Mouse (Mus musculus) heart, embryonic 11.5 days (tissue): Measurements from ENCODE around the gene Krt87. TPM values are rescaled to one million over a fixed set of nuclear protein-coding genes. Genes with fewer than 3 reads are reported as not detected.

Experiments used
- ATAC-seq: fragments of 200-750 bp; cut with Nextera tagmentation; replicated peaks from 2 replicates; pipeline ENCODE4 v1.8.0; 2017; ENCODE audit warnings: moderate library complexity; ENCODE audit not compliant: insufficient number of reproducible peaks, low FRiP score, low TSS enrichment
- H3K27ac ChIP-seq: fragments of 300-500 bp; sonication (generic); 2 replicates; pipeline ENCODE4 v1.5.1; 2014; ENCODE audit warnings: mild to moderate bottlenecking, low read depth, low read length
- H3K27me3 ChIP-seq: fragments of 300-500 bp; sonication (generic); 2 replicates; pipeline ENCODE4 v1.6.1; 2014; ENCODE audit warnings: mild to moderate bottlenecking, low read length, mixed read lengths; ENCODE audit not compliant: control insufficient read depth, insufficient read depth
- H3K36me3 ChIP-seq: fragments of 300-500 bp; sonication (generic); 2 replicates; pipeline ENCODE4 v1.6.1; 2014; ENCODE audit warnings: mild to moderate bottlenecking, low read length, moderate library complexity, mixed read lengths; ENCODE audit not compliant: control insufficient read depth, insufficient read depth
- H3K4me1 ChIP-seq: fragments of 300-500 bp; sonication (generic); 2 replicates; pipeline ENCODE4 v1.6.1; 2014; ENCODE audit warnings: low read length; ENCODE audit not compliant: control insufficient read depth, insufficient read depth
- H3K4me2 ChIP-seq: fragments of 300-500 bp; sonication (generic); 2 replicates; pipeline ENCODE4 v1.6.1; 2014; ENCODE audit warnings: mild to moderate bottlenecking, moderate library complexity
- H3K4me3 ChIP-seq: fragments of 300-500 bp; sonication (generic); 2 replicates; pipeline ENCODE4 v1.5.1; 2014; ENCODE audit warnings: low read depth, low read length
- H3K9ac ChIP-seq: fragments of 300-500 bp; sonication (generic); 2 replicates; pipeline ENCODE4 v1.6.1; 2014; ENCODE audit warnings: mild to moderate bottlenecking, low read depth, low read length, moderate library complexity
- H3K9me3 ChIP-seq: fragments of 300-500 bp; sonication (generic); replicated peaks from 2 replicates; pipeline ENCODE4 v1.6.1; 2016; ENCODE audit warnings: low read length; ENCODE audit not compliant: control insufficient read depth
- WGBS: fragments of 180-500 bp; shearing (Covaris S2); extraction: QIAGEN DNeasy Blood & Tissue Kit; methylation state at CpG from one replicate; pipeline ENCODE4 v1.1.7; 2014; ENCODE audit not compliant: insufficient replicate concordance; 5-methylcytosine and 5-hydroxymethylcytosine counted together
- polyA plus RNA-seq: library from polyadenylated mRNA; unstranded; fragments of >200 nt; fragmentation: Nextera tagmentation; extraction: Ambion mirVana; gene quantifications from 2 replicates; pipeline ENCODE4 v1.2.1, GENCODE M21; 2014

The Krt87 gene
- polyA plus RNA-seq, 1 experiment from 2014 or later, result not detected

DNA sequence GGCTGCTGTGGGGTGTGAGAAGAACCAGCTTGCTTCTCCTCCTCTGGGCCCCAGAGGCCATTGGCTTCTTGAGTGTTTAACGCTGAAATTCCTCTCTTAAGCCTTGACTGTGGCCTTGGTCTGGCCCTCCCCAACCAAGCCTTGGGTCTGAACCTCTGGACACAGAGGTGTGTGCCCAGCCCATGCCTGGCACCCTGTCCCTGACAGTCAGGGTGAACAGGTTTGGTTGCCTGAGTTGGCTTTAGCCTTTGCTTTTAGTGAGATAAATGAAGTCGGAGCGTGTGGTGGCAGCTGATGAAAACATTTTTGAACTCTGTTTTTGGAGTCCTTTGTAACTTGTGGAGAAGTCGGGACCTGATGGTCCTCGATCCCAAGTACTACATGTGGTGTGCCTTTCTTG lies 48.4 kb downstream of the Krt87 start:
- no peaks in the 10 kb centered on the region for H3K36me3 ChIP-seq
- no peak overlapping the region for H3K4me3 ChIP-seq
- H3K4me2 ChIP-seq, result no peak overlapping the region
- WGBS, result 80% methylated on average over 5 of the region's 5 CpGs
- no peak overlapping the region for H3K27ac ChIP-seq
- H3K9me3 ChIP-seq, result no peaks in the 10 kb centered on the region
- H3K27me3 ChIP-seq, result no peaks in the 10 kb centered on the region
- peaks cover 14% of the 10 kb centered on the region for H3K4me1 ChIP-seq
- ATAC-seq, result no peak
- no peak overlapping the region for H3K9ac ChIP-seq

DNA sequence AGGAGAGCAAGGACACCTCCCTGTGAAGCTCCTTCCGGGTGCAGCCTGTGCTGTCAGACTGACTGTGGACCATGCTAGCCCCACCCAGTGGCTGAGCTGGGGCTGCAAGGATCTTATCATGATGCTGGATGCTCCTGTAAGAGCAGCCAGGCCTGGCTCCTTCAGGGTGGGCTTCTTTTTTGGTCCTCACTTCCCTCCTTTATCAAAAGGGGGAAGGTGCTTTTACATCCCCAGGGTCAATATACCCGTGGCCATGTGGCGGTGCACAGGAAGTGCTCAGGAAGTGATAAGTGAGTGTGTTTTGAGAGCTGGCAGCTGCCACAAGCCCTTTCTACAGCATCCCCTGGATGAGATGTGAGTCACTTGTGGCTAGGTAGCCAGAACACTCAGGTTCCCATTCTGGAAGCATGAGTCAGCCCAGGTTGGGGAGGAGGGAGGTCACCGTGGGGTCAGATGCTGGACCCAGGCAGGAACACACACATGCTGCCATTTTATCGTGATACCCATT lies 50.5 kb downstream of the Krt87 start:
- H3K36me3 ChIP-seq, result no peaks in the 10 kb centered on the region
- H3K9ac ChIP-seq, result no peak overlapping the region
- H3K4me1 ChIP-seq, result peaks cover 14% of the 10 kb centered on the region
- H3K9me3 ChIP-seq, result no peaks in the 10 kb centered on the region
- WGBS, result 22% methylated on average over 5 of the region's 5 CpGs
- ATAC-seq, result no peak
- H3K27ac ChIP-seq, result no peak overlapping the region
- H3K27me3 ChIP-seq, result peaks cover 3% of the 10 kb centered on the region; the same call in 1 of the 2 replicates
- no peak overlapping the region for H3K4me2 ChIP-seq
- no peak overlapping the region for H3K4me3 ChIP-seq

DNA sequence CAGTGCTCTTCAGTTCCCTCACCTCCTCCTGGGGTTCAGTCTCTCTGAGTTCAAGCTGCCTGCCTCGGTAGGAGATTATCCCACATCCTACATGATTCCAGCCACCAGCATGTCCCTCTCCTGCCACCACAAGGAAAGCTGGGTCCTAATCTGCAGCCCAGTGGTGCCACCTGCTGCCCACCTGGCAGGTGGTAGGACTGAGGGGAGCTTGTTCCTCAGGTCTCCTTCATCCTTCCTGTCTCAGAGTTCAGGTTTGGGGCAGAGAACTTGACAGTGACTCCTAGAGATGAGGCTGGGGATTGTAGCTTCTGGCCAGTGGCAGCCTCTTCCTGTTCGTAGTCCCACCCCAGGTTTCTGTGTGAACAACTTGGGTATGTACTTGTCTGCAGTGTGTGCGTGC lies 51.4 kb downstream of the Krt87 start:
- Histone ChIP-seq H3K27ac (no peak overlapping the region), H3K9me3 (no peaks in the 10 kb centered on the region), H3K4me2 (no peak overlapping the region), H3K9ac (no peak overlapping the region), H3K4me1 (peaks cover 14% of the 10 kb centered on the region), H3K4me3 (no peak overlapping the region), H3K36me3 (no peaks in the 10 kb centered on the region), H3K27me3 (peaks cover 7% of the 10 kb centered on the region)
- 57% methylated on average over 3 of the region's 3 CpGs for WGBS
- no peak for ATAC-seq

- Histone ChIP-seq H3K4me3 (no peak overlapping the region), H3K27ac (no peak overlapping the region), H3K4me1 (peaks cover 26% of the 10 kb centered on the region), H3K36me3 (no peaks in the 10 kb centered on the region), H3K9me3 (no peaks in the 10 kb centered on the region), H3K4me2 (no peak overlapping the region), H3K9ac (no peak overlapping the region), H3K27me3 (peaks cover 15% of the 10 kb centered on the region)
- ATAC-seq, result no peak
- WGBS, result 76% methylated on average over 6 of the region's 6 CpGs
Measured at GRCm38 (mm10) chr15:101385064-101385463, 53.5 kb downstream of the Krt87 start.

DNA sequence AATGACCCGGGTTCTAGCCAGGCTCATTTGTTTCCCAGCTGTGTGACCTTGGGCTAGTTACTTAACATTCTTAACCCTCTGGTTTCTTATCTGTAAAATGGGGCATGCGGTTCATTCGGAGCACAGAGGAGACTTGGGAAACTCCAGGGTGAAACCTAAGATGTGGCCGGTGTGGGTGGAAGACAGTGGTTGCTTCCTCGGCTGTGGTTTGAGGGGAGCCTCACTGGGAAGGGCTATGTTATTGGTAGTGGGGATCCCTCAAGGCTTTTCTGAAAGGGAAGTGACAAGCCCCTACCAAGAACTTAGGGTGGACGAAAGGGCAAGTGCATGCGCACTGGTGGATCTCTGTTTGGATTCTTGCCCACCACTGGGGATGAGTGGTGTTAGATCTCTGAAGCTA lies 54.0 kb downstream of the Krt87 start:
- no peak overlapping the region for H3K9ac ChIP-seq
- H3K4me3 ChIP-seq, result no peak overlapping the region
- 68% methylated on average over 7 of the region's 7 CpGs for WGBS
- no peak for ATAC-seq
- H3K27me3 ChIP-seq, result peaks cover 15% of the 10 kb centered on the region
- H3K27ac ChIP-seq, result no peak overlapping the region
- H3K9me3 ChIP-seq, result no peaks in the 10 kb centered on the region
- H3K36me3 ChIP-seq, result no peaks in the 10 kb centered on the region
- H3K4me1 ChIP-seq, result peaks cover 26% of the 10 kb centered on the region
- H3K4me2 ChIP-seq, result no peak overlapping the region

DNA sequence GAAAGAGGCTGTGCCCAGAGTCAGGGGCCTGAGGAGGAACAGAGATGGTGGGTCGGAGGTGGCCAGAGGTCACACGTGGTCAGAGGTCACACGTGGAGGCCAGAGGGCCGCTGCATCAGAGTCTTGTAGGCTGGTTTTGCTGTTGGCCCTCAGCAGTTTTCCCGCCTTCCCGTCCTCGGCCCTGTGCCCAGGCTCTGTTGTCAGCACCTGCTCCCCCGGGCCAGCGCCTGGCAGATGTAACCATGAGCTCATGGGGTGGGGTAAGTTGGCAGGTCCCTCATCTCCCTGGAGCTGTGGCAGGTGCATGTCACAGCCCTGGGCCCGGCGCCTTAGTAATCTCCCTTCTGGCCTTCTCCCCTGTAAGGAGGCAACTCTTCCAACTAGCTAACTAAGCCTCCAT lies 55.8 kb downstream of the Krt87 start:
- WGBS, result 76% methylated on average over 11 of the region's 11 CpGs
- Histone ChIP-seq H3K9ac (no peak overlapping the region), H3K27me3 (peaks cover 15% of the 10 kb centered on the region), H3K4me2 (no peak overlapping the region), H3K4me3 (no peak overlapping the region), H3K4me1 (peaks cover 19% of the 10 kb centered on the region), H3K9me3 (no peaks in the 10 kb centered on the region), H3K36me3 (no peaks in the 10 kb centered on the region), H3K27ac (no peak overlapping the region)
- ATAC-seq, result no peak

DNA sequence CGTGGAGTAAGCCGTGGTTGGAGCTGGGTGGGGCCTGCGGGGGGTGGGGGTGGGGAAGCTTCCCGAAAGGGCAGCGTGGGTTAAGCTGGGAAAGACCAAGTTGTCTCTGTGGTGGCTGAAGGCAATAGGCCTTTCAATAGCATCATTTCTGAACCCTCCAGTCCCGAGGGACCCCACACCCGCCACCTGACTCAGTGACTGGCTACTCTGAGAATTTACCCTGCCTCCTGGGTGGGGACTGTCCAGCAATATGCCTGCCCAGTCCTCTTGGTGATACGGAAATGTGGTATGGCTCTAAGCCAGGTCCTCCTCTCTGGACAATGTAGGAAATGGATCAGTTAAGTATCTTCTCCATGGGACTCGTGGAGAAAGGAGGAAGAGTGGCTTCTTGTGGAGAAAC lies 56.8 kb downstream of the Krt87 start:
- ATAC-seq, result no peak
- H3K4me3 ChIP-seq, result no peak overlapping the region
- peaks cover 15% of the 10 kb centered on the region for H3K27me3 ChIP-seq
- no peak overlapping the region for H3K9ac ChIP-seq
- no peaks in the 10 kb centered on the region for H3K9me3 ChIP-seq
- no peak overlapping the region for H3K27ac ChIP-seq
- H3K36me3 ChIP-seq, result no peaks in the 10 kb centered on the region
- WGBS, result 50% methylated on average over 9 of the region's 9 CpGs
- no peak overlapping the region; the same call in 1 of the 2 replicates for H3K4me2 ChIP-seq
- H3K4me1 ChIP-seq, result peaks cover 12% of the 10 kb centered on the region

Other genes with a start within 250 kb of the Krt87 start
- 4.1 TPM in 2 replicates for gene Grasp, start 214.6 kb downstream of the Krt87 start, polyA plus RNA-seq
- 7.5 and 8.1 TPM in 2 replicates for gene Nr4a1, start 184.5 kb downstream of the Krt87 start, polyA plus RNA-seq
- 49.4 and 50.1 TPM in 2 replicates for gene Atg101, start 154.5 kb downstream of the Krt87 start, polyA plus RNA-seq
- gene 6030408B16Rik, start 145.6 kb downstream of the Krt87 start, polyA plus RNA-seq, result 1.3 and 2.2 TPM in 2 replicates
- gene Krt80, start 68.6 kb downstream of the Krt87 start, polyA plus RNA-seq, result 2.5 and 2.8 TPM in 2 replicates
- 23.8 and 25.8 TPM in 2 replicates for gene Krt7, start 27.8 kb downstream of the Krt87 start, polyA plus RNA-seq
- not detected in 2 replicates for gene Krt88, start 8.9 kb upstream of the Krt87 start, polyA plus RNA-seq
- gene Krt81, start 24.9 kb upstream of the Krt87 start, polyA plus RNA-seq, result not detected in 2 replicates
- gene Krt86, start 34.7 kb upstream of the Krt87 start, polyA plus RNA-seq, result not detected in 2 replicates
- not detected in 2 replicates for gene Krt83, start 52.7 kb upstream of the Krt87 start, polyA plus RNA-seq
- gene Gm49425, start 78.5 kb upstream of the Krt87 start, polyA plus RNA-seq, result not detected in 2 replicates
- gene Krt84, start 94.0 kb upstream of the Krt87 start, polyA plus RNA-seq, result not detected in 2 replicates
- not detected in 2 replicates for gene Krt82, start 111.9 kb upstream of the Krt87 start, polyA plus RNA-seq
- 0.16 TPM in 1 of 2 replicates, not detected in the other for gene Krt90, start 124.1 kb upstream of the Krt87 start, polyA plus RNA-seq
- not detected in 2 replicates for gene Krt75, start 135.1 kb upstream of the Krt87 start, polyA plus RNA-seq
- not detected in 2 replicates for gene Gm5414, start 189.4 kb upstream of the Krt87 start, polyA plus RNA-seq
- gene Gm5478, start 208.6 kb upstream of the Krt87 start, polyA plus RNA-seq, result not detected in 2 replicates
- gene Krt6b, start 241.5 kb upstream of the Krt87 start, polyA plus RNA-seq, result not detected in 2 replicates